Mouse (Mus musculus) c-Kit-negative CD71-positive TER-119-positive erythroid progenitor cells, embryonic 14.5 days (primary cell): ENCODE measurements around the gene B3galt5.
"Not testable (repeated sequence)": the region's sequence is repeated elsewhere in the genome, so short reads cannot be mapped to it uniquely, and the experiment has no call there.

ENCODE experiments used
- DNase-seq: peaks from one replicate; pipeline ENCODE4 v3.0.0-alpha.2; 2013; ENCODE audit warnings: low read depth, low spot score

Gene B3galt5

GRCm38 (mm10) chr16:96258429-96258828 lies 22.8 kb downstream of the B3galt5 start:
- DNase-seq: no peak

DNA sequence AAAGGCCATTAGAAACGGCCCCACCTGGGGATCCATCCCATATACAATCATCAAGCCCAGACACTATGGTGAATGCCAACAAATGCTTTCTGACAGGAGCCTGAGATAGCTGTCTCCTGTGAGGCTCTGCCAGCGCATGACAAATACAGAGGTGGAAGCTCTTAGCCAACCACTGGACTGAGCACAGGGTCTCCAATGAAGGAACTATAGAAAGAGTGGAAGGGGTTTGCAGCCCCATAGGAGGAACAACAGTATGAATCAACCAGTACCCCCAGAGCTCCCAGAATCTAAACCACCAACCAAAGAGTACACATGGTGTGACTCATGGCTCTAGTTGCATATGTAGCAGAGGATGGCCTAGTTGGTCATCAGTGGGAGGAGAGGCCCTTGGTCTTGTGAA lies 36.1 kb downstream of the B3galt5 start:
- DNase-seq: no peak

DNA sequence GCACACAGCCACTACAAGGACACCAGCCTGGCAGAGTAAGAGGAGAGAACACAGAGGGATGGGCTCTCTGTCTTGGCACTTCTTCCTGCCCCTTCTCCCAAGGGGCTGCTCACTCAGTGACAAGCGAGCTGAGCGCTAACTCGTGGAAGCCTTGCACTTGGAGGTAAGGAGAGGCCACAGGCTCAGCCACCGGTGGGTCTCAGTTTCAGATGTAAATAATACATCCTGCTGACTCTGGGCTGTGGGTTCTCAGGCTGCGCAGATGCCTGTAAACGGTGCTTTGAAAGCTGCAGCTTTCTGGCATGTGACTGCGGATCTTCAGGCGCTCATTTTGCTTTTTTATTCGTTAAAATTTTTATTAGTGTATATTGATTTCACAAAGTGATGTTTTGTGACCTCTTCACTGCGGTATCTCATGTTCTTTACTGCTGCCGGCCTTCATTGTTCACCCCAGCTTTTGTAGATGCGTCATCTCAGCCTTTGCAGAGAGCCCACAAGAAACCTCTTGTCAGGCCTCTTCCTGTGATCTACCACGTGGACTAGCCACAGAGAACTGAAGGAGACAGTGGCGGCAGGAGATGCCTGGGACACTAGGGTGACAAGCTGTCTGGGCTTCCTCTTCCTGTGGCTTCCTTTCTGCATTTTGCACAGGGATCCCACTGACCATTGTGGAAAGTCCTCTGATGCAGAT lies 37.5 kb downstream of the B3galt5 start:
- DNase-seq: no peak

GRCm38 (mm10) chr16:96276596-96276995 lies 41.0 kb downstream of the B3galt5 start:
- DNase-seq: no peak

DNA sequence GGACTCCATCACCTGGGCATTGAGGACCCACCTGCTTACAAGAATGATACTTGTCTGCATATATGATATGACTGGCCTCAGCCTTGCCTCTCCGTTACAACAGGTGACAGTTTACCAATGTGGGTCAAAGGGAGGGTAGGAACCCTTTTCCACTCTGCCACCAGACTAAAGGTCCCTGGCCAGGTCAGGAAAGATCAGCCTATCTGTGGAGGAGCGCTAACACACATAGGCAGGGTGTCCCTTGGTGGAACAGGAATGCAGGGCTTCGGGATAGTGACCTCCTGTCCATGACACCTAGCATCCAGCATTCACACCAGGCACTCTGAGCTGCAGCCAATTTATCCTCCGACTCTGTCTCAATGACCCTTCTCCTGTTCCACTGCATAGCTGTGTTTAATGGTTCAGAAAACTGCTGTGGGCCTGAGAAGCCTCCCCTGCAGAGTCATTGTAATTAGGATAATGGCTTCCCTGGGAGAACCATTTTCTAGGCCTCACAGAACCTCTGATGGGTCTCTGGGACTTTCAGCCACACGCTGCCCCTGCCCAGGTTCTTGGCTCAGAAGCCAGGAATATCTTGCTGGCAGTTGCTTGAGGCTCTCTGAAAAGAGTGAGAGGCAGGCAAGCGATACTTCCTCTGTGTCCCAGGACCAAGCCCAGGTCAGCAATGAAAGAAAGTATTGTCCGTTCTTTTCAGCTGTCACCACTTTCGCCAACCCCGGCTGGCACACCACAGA lies 43.1 kb downstream of the B3galt5 start:
- no peak for DNase-seq

DNA sequence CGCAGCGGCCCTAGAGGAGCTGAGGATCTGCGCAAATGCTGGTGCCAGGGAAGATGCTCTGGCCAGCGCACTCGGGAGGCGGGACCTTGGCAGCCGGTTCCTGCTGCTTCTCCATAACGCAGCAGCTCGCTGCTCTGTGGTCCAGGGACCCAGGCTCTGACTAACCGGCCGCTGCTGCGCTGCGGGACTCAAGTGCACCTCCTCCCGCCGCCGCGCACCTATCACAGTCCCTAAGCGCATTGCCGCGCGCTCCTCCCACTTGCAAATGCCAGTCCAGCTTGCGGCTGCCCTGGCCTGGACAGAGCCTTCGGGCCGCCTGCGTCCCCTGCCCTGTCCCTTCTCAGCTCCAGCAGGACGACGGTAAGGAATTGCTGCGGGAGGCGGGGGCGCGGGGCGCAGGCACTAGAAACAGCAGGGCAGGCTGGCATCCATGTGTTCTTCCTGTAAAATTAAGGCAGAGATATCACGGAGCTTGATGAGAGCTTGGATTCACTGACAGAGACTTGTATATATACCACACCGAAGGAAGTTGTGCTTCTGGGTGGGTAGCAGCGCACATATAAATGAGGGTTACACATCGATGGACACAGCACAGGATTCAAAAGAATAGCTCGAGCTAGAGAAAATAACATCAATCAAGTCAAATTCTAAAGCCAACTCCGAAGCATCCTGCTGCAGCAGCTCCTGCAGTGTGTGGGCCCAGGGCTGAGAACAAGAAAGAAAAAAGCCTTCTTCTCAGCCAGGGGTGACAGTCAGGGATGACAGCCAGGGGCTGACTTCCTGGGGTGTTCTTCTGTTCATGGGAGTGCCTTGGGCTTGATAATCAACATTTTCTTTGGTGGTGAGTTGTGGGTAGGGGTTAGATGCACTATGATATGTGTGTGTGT lies 45.4 kb downstream of the B3galt5 start:
- no peak for DNase-seq

- DNase-seq: no peak
Observed at GRCm38 (mm10) chr16:96282566-96282965, 47.0 kb downstream of the B3galt5 start.

DNA sequence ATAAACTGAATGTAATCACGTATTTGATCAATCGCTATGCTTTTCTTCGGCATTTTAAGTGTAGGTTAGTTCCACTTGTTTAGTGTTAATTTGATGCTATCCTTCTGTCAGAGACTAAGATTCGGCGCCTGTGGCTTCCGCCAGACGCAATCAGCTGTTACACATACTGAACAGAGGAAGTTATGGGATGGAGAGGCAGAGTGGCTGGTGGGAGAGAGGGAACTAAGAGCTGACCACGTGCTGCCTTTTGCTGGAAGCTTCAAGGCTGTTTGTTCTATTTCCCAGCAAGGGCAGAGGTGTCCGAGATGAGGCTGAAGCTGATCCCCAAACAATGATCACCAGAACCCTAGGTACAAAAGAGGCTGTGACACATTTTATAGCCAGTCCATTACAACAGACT lies 56.3 kb downstream of the B3galt5 start:
- DNase-seq: no peak

- no peak for DNase-seq
Observed at GRCm38 (mm10) chr16:96292530-96293173, 57.1 kb downstream of the B3galt5 start.

GRCm38 (mm10) chr16:96298075-96298474 lies 62.5 kb downstream of the B3galt5 start:
- DNase-seq: no peak

GRCm38 (mm10) chr16:96298574-96298973 lies 63.0 kb downstream of the B3galt5 start:
- DNase-seq: no peak

DNA sequence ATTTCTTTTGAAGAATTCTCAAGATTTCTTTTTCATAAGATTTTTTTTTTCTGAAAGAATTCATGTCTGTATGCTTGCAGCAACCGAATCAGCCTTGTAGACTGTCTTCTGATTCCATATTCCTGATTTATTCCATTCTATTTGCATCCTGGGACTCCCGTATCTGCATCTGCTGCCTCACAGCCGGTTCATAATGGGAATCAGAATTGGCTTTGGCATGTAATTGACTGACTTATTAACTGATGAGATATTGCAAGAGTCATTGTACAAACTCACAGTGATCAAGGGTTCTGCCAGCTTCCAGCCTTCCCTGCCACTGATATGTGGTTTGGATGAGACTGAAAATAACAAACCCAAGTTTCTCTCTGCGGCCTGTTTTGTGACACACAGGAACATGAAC lies 67.8 kb downstream of the B3galt5 start:
- DNase-seq: no peak

DNA sequence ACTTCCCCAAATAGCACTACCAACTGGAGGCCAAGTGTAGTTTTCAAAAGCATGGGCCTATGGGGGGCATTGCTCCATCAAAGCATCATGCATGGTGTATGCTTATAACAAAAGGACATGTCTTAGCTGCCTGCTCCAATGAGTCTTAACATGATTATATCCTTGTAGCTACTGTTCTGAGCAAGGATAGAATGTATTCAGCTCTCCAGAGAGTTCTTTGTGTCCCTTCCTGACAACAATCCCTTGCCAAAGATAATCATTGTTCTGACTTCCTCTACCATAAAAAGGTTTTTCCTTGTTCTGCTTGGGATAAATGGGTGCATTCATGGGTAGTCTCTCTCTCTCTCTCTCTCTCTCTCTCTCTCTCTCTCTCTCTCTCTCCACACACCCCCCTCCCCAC lies 68.8 kb downstream of the B3galt5 start:
- DNase-seq: no peak

GRCm38 (mm10) chr16:96306905-96307304 lies 71.3 kb downstream of the B3galt5 start:
- DNase-seq: no peak

- DNase-seq: no peak
Observed at GRCm38 (mm10) chr16:96317803-96318202, 82.2 kb downstream of the B3galt5 start.

DNA sequence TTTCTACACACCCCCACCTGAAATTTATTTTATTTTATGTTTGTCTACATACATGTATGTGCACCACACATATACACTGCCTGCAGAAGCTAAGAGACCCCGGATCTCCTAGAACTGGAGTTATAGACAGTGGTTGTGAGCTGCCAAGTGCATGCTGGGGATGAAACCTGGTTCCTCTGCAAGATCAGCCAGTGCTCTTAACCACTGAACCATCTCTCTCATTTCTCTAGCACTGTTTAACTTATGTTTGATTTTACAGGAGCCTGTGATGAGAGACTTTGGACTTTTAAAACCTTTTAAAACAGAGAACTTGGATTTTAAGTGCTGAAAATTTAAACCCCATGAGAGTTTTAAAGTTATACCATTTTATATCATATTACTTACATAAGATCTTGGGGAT lies 87.1 kb downstream of the B3galt5 start:
- DNase-seq: no peak

GRCm38 (mm10) chr16:96323166-96323565 lies 87.6 kb downstream of the B3galt5 start:
- DNase-seq: no peak

DNA sequence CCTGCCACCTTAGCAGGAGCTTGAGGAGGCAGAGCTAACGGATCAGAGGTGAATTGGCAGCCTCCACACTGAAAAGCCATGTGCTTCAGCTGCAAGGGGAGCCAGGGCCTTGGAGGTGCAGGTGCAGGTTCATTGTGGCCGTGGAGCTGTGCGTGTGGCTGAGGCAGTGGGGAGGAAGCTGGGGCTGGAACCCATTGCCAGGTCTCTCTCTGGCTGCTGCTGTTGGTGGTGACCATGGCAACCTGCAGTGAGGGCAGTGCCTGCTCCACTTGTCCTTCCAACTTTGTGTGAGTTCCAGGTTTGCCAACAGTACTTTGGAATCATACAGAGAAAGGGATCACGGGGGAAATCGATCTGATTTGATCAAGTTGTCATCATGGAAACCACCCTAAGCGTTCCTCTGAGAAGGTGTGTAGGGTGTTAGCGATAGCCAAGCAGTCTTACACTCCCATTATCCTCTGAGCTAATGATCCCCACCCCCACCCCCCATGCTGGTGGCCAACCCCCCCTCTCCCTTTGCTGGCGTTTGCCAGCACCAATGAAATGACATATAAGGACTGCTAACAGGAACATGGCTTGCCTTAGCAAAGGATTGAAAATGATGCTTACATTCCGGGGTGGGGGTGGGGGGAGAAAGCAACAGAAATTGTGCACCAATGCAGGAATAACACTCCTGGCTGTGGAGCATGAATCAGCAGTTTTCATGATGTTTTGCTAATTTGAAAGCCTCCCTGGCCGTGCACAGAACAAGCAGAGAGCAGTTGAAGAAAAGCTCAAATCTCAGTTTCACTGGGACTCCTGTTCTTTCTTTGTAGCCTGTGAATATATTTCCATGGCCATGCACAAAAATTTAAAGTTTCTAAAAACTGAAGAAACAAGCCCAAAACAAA lies 90.8 kb downstream of the B3galt5 start:
- DNase-seq: no peak

DNA sequence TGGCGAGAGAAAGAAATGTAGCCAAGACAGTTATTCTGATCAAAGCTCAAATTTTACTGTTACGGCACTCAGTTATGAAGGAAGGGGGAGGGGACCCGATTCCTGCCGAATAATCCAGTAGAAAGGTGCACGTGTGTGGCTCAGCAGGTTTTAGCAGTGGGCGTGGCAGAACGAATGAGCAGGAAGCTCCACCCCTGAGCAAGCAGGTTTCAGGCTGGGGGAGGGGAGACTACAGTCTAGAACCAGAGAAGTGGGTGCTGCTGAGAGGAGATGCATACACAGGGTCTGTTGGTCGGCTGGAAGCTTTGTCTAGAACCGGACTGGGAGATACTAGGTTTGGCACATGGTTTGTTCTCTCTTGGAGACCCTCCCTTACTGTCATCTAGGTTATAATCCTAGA lies 91.7 kb downstream of the B3galt5 start:
- not testable (repeated sequence) for DNase-seq

DNA sequence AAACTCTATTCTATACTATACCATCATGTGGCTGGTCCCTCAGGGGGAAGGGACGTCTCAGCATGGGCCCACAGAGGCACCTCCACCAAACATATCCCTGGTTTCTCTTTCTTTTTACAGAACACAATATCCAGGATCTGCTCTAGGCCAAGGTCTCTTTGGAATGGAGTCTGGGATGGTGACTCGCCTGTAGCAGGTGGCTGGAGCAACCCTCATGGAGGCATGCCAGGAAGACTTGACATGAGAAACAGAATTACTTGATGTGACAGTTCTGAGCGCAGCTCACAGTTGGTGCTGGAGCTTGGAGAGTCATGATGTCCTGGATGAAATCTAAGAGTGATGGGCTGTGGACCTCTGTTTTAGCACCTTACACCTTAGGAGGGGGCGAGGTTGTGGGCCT lies 104.0 kb downstream of the B3galt5 start:
- DNase-seq: no peak

DNA sequence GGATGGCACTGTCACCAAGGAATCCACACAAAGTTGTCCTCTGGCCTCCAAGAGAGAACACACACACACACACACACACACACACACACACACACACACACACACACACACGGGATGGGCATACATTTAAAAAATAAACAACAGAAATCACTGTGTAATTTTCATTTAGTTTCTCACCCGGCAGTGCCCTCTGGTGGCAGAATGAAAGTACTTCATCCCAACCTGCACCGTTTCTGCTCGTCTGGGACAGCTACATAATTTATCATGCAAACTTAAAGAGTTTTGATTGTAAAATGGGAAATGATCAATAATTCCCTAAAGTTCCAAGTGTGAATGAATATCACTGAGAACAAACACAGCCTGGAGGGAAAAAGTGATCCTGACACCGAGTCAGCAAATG lies 105.7 kb downstream of the B3galt5 start:
- no peak for DNase-seq
